Mouse (Mus musculus) right cerebral cortex, postnatal 4 days (tissue): ENCODE data around the gene 4930415O20Rik.
"Not testable (repeated sequence)": the region's sequence is repeated elsewhere in the genome, so short reads cannot be mapped to it uniquely, and the experiment has no call there.

Experiments used
- DNase-seq: peaks from one replicate; pipeline ENCODE4 v3.0.0-alpha.2; 2022

The 4930415O20Rik gene

GRCm38 (mm10) chr15:98569216-98569615 lies 1.6 kb upstream of the 4930415O20Rik start:
- DNase-seq: no peak

DNA sequence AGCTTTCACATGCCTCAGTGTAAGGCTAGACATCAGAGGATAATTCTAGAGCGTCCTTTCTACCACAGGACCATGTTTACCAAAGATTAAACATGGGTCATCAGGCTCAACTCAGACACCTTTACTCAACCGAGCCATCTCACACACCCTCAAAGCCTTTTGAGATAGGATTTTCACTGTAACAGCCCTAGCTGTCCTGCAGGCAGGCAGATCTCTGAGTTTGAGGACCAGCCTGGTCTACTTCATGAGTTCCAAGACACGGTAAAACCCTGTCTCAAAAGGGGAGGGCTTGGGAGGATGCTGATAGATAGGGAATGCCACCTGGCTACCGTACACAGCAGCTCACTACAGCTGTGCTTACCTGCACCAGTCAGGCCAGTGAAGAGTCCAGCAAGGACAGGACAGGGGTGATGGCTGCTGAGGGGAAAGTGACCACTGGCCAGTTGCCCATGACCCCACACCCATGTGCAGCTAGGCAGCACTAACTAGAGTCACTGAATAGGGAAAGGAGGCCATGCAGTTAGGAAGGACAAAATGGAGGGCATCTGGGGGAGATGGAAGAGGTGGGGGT lies 924 bp upstream of the 4930415O20Rik start:
- no peak for DNase-seq

GRCm38 (mm10) chr15:98573293-98573692 lies 2.5 kb downstream of the 4930415O20Rik start:
- DNase-seq: no peak

GRCm38 (mm10) chr15:98579310-98579709 lies 8.5 kb downstream of the 4930415O20Rik start:
- DNase-seq: no peak

- peak; percentile 70 for DNase-seq
Measured at GRCm38 (mm10) chr15:98579795-98580464, 9.1 kb downstream of the 4930415O20Rik start.

- no peak for DNase-seq
Measured at GRCm38 (mm10) chr15:98582410-98582809, 11.6 kb downstream of the 4930415O20Rik start.

DNA sequence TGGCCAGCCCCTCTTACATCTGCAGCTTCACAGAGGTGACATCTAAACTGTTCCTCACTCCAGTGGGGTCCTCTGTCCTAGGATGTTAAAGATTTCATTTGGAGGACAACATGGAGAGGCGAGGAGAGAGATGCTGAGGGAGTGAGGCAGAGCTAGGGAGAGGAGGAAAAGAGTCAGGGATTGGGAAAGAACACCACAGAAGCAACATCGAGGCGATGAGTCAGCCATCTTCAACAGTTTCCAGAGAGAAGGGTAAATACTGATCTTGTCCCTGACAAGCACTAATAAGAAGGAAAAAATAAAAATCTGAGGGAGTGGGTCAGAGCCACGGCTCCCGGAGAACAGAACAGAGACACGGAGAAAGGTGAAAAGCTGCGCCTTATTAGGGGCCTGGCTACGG lies 12.2 kb downstream of the 4930415O20Rik start:
- DNase-seq: no peak

DNA sequence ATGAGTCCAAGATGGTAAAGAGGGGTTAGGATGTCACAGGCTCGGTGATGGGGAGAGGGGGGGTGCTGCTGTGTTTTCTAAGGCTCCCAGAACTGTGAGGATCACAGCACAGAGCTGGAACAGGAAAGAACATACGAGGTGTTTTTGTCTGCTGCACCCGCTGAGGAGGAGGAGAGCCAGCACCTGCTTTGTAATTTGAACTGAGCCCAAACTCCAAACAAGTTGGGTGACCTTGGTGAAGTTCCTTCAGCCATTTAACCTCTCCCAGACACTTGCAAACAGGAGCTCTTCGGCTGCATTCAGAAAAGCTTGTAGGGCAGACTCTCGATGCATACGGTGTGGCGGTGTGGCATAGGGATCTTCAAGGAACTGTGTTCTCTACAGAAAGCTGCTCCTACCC lies 14.6 kb downstream of the 4930415O20Rik start:
- no peak for DNase-seq

- DNase-seq: not testable (repeated sequence)
Measured at GRCm38 (mm10) chr15:98586141-98586540, 15.3 kb downstream of the 4930415O20Rik start.

- no peak for DNase-seq
Measured at GRCm38 (mm10) chr15:98587751-98588150, 16.9 kb downstream of the 4930415O20Rik start.

DNA sequence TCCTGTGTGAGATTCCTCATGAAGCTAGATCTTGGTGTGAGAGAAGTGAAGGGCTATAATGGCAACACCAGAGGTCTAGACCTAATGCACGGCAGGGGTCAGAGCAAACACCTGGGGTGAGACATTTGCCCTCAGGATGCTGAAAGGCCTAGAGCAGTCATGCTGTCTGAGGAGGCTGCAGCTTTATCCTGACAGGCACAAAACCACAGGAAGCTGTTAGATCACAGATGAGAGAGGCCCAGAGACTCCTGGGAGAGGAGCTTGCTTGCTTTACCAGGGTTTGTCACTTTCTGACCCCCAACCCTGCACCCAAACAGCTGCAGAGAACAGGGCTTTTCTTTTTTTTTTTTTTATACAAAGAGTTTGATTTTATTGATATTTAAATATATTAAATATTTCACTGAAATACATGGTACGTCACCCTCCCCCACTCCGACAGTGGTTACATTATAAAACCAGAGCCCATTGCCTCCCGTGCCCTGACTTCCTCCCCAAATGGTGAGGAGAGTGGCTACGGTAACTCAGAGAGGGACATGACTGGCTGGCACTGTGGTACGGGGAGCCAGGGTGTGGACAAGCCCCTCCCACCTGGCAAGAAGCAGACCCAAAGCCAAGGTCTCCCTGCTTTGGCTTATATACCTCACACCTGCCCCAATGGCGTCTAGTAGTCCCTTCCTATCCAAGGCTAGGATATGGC lies 19.0 kb downstream of the 4930415O20Rik start:
- DNase-seq: no peak

- DNase-seq: no peak
Measured at GRCm38 (mm10) chr15:98591396-98591795, 20.6 kb downstream of the 4930415O20Rik start.

GRCm38 (mm10) chr15:98594193-98594592 lies 23.4 kb downstream of the 4930415O20Rik start:
- no peak for DNase-seq

DNA sequence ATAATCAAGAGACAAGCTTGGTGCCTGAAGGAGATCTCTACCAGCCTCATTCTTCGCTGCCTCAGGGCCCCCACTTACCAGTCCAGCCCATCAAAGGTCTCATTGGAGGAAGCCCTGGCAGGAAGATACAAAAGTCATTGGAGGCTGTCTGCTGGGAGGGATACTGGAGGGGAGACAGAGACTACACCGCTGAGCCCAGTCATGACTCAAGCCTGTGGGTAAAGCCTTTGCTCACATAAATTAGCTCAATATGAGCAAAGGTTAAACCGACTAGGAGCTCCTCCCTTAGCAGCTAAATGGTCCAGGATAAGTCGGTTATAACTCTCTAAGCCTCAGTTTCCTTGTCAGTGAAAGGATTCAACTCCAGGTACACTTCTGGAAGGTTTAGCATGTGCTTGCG lies 24.2 kb downstream of the 4930415O20Rik start:
- no peak for DNase-seq

- DNase-seq: no peak
Measured at GRCm38 (mm10) chr15:98596609-98597008, 25.8 kb downstream of the 4930415O20Rik start.

DNA sequence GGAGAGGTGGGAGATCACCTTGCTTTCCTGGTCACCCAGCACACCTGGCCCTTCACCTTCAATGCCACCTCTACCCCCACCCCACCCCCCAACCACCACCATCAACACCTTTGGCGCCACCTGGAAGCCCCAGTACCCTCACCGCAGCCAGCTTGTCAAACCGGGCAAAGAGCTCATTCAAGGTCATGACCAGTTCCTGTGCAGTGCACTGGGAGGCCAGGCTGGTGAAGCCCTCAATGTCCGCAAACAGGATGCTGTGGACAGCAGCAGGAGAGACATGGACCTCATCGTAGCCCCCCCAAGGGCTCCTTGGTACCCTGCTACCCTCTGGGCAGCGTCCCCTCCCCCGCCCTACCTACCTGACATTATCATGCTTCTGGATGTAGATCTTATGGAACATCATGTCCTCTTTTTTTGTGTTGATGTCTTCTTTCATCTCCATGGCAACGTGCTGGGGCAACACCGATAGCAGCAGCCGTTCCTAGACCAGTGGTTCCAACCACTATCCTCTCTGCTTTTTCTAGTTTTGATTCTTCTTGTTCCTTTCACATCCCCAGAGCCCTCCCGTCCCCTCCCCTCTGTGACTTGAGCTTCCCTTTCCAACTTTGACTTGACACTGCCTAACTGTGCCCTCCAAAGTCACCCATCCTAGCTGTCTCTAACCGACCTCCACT lies 29.4 kb downstream of the 4930415O20Rik start:
- DNase-seq: no peak

- no peak for DNase-seq
Measured at GRCm38 (mm10) chr15:98601832-98602190, 31.0 kb downstream of the 4930415O20Rik start.

GRCm38 (mm10) chr15:98602191-98602881 lies 31.5 kb downstream of the 4930415O20Rik start:
- no peak for DNase-seq

- DNase-seq: no peak
Measured at GRCm38 (mm10) chr15:98602921-98603458, 32.2 kb downstream of the 4930415O20Rik start.

GRCm38 (mm10) chr15:98604041-98604575 lies 33.3 kb downstream of the 4930415O20Rik start:
- DNase-seq: no peak

GRCm38 (mm10) chr15:98606051-98606536 lies 35.3 kb downstream of the 4930415O20Rik start:
- DNase-seq: no peak

GRCm38 (mm10) chr15:98606739-98607138 lies 35.9 kb downstream of the 4930415O20Rik start:
- DNase-seq: no peak
